Mouse (Mus musculus): ENCODE results near the gene Pole4. TPM values are rescaled to one million over a fixed set of nuclear protein-coding genes. Genes with fewer than 3 reads are reported as not detected.
"Not testable (repeated sequence)": the region's sequence is repeated elsewhere in the genome, so short reads cannot be mapped to it uniquely, and the experiment has no call there.

Gene Pole4
- total RNA-seq, 2 experiments from 2014 or later, result 52.3 to 60.0 TPM

GRCm38 (mm10) chr6:82715653-82716052 lies 10.5 kb upstream of the Pole4 start:
- no peak for DNase-seq (ENCODE audit: low spot score in 2 of 2)

- DNase-seq (ENCODE audit: low spot score in 2 of 2), result no peak
These were observed 10.1 kb upstream of the Pole4 start for GRCm38 (mm10) chr6:82715253-82715652.

DNA sequence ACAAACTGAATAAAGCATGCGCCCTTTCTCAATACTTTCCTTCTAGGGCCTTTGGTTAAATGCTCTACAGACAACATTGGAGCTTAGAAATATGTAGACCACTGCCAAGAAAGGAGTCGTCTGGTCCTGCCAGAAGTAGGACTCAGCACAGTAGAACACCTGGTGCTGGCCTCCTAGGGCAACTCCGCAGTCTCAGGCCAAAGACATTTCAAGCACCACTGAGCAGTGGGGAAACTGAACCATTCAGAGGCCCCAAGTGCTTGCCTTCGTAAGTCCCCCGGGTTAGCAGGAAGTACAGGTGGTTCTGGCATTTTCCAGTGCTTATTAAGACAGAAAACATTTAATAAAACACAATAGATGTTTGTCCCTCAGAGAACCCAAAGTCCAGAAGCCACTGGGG lies 9.7 kb upstream of the Pole4 start:
- no peak for DNase-seq (ENCODE audit: low spot score in 2 of 2)

- DNase-seq (ENCODE audit: low spot score in 2 of 2), result peak; percentile 86 to 87
These were observed 9.1 kb upstream of the Pole4 start for GRCm38 (mm10) chr6:82714243-82714642.

GRCm38 (mm10) chr6:82707742-82708141 lies 2.6 kb upstream of the Pole4 start:
- DNase-seq (ENCODE audit: low spot score in 2 of 2), result peak in 1 of 2 experiments; percentile 21

GRCm38 (mm10) chr6:82707241-82707640 lies 2.1 kb upstream of the Pole4 start:
- no peak for DNase-seq (ENCODE audit: low spot score in 2 of 2)

DNA sequence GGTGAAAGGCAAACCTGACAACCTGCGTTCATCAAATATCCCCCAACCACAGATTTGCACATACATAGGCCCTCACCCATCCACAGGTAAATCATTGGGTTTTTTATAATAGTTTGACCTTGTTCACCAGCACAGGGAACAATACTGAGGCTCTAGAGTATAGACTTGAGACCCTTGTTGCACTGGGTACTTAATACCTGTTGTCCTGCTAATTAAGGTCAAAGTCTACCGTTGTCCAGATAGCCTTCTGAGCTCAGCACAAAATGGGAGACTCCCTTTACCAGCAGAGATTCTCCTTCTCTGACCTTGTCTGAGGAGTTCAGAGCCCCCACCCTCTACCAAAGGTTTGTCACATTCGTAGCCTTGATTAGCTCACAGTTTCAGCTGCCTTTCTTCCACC lies 1.5 kb downstream of the Pole4 start:
- no peak for DNase-seq (ENCODE audit: low spot score in 2 of 2)

- DNase-seq (ENCODE audit: low spot score in 2 of 2), result peak; percentile 93
These were observed 2.6 kb downstream of the Pole4 start for GRCm38 (mm10) chr6:82702593-82703017.

DNA sequence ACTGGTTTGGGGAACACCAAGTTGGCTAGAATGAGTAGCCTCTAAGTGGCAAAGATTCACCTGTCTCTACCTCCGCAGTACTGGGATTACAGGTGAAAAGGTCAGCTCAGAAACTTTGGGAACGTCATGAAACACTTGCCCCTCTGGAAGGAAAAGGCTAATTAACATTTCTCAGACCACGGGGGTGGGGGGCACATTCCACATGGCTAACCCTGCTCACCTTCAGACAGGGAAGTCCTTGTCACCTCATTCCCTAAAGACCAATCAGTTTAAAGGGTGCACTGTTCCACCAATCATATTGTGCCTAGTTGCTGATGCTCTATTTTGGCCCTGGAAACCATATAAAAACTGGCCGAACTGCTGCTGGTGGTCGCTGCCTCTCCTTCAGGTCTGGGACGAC lies 3.9 kb downstream of the Pole4 start:
- DNase-seq (ENCODE audit: low spot score in 2 of 2), result no peak

DNA sequence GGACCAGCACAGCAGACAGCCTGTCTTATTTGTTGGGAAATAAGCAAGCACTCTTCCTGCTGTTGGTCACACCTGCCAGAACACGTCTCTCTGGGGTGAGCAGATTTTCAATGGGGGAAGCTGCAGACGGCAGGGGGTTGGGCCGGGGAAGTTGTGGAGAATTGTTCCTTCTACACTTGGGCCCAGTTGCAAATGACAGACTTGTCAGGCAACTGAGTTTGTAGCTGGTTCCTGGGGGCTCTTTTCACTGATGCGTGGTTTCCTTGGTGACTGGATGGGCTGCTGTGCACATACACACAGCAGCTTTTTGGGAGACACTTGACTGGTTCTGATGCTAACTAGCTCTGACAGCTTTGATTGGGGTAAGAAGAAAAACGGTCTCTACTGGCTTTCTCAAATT lies 5.3 kb downstream of the Pole4 start:
- DNase-seq (ENCODE audit: low spot score in 2 of 2), result no peak

- no peak for DNase-seq (ENCODE audit: low spot score in 2 of 2)
These were observed 8.4 kb downstream of the Pole4 start for GRCm38 (mm10) chr6:82696736-82697135.

GRCm38 (mm10) chr6:82694668-82695067 lies 10.5 kb downstream of the Pole4 start:
- DNase-seq (ENCODE audit: low spot score in 2 of 2), result no peak

GRCm38 (mm10) chr6:82689474-82689873 lies 15.7 kb downstream of the Pole4 start:
- no peak for DNase-seq (ENCODE audit: low spot score in 2 of 2)

DNA sequence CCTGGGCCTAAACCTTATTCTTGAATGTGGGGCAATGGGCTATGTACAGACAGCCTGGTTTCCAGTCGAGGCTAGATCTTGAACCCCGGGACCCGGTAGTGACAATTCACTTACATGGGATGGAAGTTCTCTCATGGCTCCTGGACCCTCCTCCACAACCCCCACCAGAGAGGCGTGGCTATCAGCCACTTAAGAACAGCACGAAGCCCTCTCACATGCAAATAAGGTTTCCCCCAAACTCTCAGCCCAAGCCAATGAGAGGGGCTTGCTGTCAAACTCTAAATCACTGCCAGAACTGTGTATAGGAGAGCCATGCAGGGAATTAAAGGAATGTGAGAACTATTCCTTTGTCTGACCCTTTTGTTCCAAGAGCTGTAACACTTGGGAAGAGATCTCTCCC lies 16.6 kb downstream of the Pole4 start:
- DNase-seq (ENCODE audit: low spot score in 2 of 2), result not testable (repeated sequence)

DNA sequence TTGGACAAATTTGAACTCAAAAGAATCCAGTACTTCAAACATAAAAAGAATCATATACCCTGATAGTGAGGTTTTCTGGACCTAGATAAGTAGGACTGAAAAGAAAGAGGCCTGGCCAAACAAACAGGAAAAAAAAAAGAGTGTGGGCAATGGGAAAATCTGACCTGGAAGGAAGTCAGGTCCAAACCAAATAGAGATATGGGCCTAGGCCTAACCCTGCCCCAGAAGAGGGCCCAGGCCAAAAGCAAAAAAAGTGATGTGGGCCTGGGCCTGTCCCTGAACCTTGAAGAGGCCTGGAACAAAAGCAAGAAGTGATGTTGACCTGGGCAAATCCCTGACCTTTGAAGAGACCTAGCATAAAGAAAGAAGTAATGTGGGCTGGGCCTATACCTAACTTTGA lies 21.0 kb downstream of the Pole4 start:
- no peak for DNase-seq (ENCODE audit: low spot score in 2 of 2)

- DNase-seq (ENCODE audit: low spot score in 2 of 2), result not testable (repeated sequence)
These were observed 25.9 kb downstream of the Pole4 start for GRCm38 (mm10) chr6:82679286-82679685.

GRCm38 (mm10) chr6:82677629-82678028 lies 27.5 kb downstream of the Pole4 start:
- DNase-seq (ENCODE audit: low spot score in 2 of 2), result not testable (repeated sequence)

DNA sequence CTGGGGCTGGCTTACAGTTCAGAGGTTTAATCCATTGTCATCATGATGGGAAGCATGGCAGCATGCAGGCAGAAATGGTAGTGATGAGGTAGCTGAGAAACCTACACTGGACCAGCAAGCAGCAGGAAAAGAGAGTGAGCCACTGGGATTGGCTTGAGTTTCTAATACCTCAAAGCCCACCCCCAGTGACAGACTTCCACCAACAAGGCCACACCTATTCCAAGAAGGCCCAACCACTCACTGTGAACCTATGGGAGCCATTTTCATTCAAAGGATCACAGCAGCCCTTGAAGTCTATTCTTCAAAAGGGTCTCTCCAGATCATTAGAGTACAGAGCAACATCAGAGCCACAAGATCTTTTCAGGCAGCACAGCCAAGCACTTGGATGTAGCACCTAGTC lies 38.7 kb downstream of the Pole4 start:
- no peak for DNase-seq (ENCODE audit: low spot score in 2 of 2)

DNA sequence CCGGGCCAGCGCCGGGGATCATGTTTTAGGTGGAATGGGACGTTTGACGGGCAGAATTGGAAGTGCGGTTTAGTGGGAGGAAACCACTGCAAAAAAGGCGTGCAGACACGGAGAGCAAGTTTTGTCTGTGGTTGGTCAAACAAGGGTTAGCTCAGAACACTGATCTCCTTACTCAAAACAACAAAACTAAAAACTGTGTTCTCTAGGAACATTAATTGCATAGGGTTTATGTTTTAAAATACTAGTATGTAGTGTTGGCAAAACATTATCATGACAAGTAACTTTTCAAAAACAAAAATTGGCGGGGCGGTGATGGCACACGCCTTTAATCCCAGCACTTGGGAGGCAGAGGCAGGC lies 52.0 kb downstream of the Pole4 start:
- no peak for DNase-seq (ENCODE audit: low spot score in 2 of 2)

DNA sequence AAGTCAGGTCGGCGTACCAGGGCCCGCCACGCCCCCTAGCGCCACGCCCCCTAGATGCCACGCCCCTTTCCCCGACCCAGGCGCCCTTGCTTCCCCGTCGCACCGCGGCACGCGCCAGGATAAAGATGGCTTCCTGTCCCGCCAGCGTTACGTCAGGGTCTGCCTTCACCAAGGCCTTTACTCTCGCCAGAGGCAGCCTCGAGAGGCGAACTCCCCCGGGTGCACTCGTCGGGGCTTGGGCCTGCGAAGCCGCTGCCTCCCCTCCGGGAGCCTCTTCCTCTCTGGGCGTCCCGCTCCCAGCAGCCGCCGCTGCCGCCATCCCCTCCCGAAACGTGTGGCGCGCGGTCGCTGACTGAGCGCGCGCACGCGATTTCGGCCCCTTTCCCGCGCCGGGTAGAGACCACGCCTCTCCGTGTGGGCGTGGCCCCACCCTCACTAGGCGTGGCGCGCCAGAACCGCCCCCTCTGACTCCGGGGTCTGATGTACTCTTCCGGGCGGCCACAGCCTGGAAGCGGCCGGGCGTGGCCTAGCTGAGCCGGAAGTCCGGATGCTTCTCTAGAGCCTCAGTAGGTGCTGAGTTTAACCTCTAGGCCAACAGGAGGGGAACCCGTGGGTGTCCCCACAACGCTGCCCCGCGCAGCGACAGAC lies 52.5 kb downstream of the Pole4 start:
- DNase-seq (ENCODE audit: low spot score in 2 of 2), result peak; percentile 94

DNA sequence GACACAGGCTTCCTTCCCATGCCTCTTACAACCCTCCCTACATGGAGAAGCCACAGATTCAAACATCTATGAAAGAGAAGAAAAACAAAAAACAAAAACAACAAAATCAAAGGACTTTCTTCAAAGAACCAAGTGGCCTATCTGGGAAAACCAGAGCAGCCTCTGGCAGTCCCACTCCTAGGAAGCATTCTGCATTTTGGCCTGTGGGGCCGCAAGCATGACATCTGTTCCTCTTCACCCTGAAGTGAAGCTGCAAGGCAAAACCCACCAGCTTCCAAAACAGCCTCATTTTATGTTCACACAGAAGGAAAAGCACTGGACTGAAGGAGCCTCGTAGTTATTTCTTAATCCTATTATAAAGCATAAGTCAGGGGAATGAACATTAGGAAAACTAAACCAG lies 56.1 kb downstream of the Pole4 start:
- DNase-seq (ENCODE audit: low spot score in 2 of 2), result no peak

DNA sequence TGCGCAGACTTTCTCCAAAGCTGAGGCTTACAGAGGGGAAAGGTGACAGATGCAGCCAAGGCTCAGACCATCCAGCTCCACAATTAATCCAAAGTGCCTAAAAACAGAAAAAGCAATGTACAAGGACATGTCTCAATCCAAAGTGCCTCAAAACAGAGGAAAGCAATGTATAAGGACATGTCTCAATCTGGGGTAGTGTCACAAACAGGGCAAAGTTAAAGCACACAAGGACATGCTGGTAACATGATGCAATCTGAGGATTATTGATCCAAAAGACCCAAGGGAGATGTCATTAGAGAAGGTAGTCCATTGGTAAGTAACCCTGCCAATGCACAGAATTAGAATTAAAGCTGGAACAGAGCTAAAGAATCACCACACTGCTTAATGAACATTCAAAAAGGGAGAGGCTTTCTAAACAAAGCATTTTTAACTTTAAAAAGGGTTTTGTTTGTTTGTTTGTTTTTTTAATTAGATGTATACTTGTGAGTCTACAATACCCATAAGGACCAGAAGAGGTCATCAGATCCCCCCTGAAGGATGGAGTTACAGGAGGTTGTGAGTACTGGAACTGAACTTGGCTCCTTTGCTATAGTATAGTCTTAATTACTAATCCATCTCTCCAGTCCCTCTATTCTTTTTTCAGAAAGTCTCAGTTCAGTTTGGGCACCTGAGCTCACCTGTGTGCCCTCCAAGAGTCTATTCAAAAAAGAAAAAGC lies 57.1 kb downstream of the Pole4 start:
- no peak for DNase-seq (ENCODE audit: low spot score in 2 of 2)

- DNase-seq (ENCODE audit: low spot score in 2 of 2), result no peak
These were observed 58.2 kb downstream of the Pole4 start for GRCm38 (mm10) chr6:82647001-82647400.

All from layer of hippocampus, postnatal 10 days (tissue).